Mouse (Mus musculus) MEL (cell line): ENCODE results near the gene Fkbp10. TPM values are rescaled to one million over a fixed set of nuclear protein-coding genes. Genes with fewer than 3 reads are reported as not detected.

Experiments used
- DNase-seq: peaks from one replicate; pipeline ENCODE4 v3.0.0; 2011; ENCODE audit warnings: low read depth, low spot score
- H3K27ac ChIP-seq: 2 replicates; pipeline ENCODE4 v1.5.1; 2012; ENCODE audit warnings: low read depth, mild to moderate bottlenecking, control low read depth, low read length, moderate library complexity; ENCODE audit not compliant: control insufficient read depth
- H3K27me3 ChIP-seq, 2 experiments: fragments of 150-350 bp in 1 of 2; sonication (generic) in 1 of 2; 2 replicates each; pipeline ENCODE4 v1.6.1; 2012; ENCODE audit warnings: low read length in 2 of 2, mild to moderate bottlenecking in 2 of 2, improper control_type of control experiment in 1 of 2, moderate library complexity in 1 of 2; ENCODE audit not compliant: insufficient read depth in 2 of 2, control insufficient read depth in 1 of 2
- H3K36me3 ChIP-seq, 2 experiments: 2 replicates each; pipeline ENCODE4 v1.6.1; 2012 to 2014; ENCODE audit warnings: low read length in 2 of 2, improper control_type of control experiment in 1 of 2, inconsistent platforms in 1 of 2, mild to moderate bottlenecking in 1 of 2; ENCODE audit not compliant: insufficient read depth in 2 of 2, control insufficient read depth in 1 of 2
- H3K4me1 ChIP-seq, 2 experiments: fragments of 150-350 bp in 1 of 2; sonication (generic) in 1 of 2; 2 replicates each; pipeline ENCODE4 v1.6.1; 2012; ENCODE audit warnings: low read length in 2 of 2, improper control_type of control experiment in 1 of 2, mild to moderate bottlenecking in 1 of 2; ENCODE audit not compliant: insufficient read depth in 2 of 2, control insufficient read depth in 1 of 2
- H3K4me3 ChIP-seq, 2 experiments: fragments of 150-350 bp in 1 of 2; sonication (generic) in 1 of 2; 2 replicates each; pipeline ENCODE4 v1.5.1; 2012; ENCODE audit warnings: low read depth in 2 of 2, low read length in 2 of 2, mild to moderate bottlenecking in 2 of 2, moderate library complexity in 2 of 2, control low read depth in 1 of 2, improper control_type of control experiment in 1 of 2; ENCODE audit not compliant: control insufficient read depth in 1 of 2, insufficient read depth in 1 of 2
- H3K79me2 ChIP-seq: 2 replicates; pipeline ENCODE4 v1.6.1; 2012; ENCODE audit warnings: mild to moderate bottlenecking, low read length, moderate library complexity; ENCODE audit not compliant: control insufficient read depth, poor library complexity, insufficient read depth
- H3K9ac ChIP-seq: 2 replicates; pipeline ENCODE4 v1.6.1; 2012; ENCODE audit warnings: low read depth, mild to moderate bottlenecking, control low read depth, low read length, moderate library complexity; ENCODE audit not compliant: control insufficient read depth, poor library complexity, severe bottlenecking
- H3K9me3 ChIP-seq: fragments of 150-350 bp; sonication (generic); replicated peaks from 2 replicates; pipeline ENCODE4 v1.6.1; 2012; ENCODE audit warnings: mild to moderate bottlenecking, low read length, improper control_type of control experiment, moderate library complexity; ENCODE audit not compliant: insufficient read depth
- BHLHE40 ChIP-seq: IDR thresholded peaks from 2 replicates; pipeline ENCODE4 v1.6.1; 2012; ENCODE audit warnings: low read depth, mild to moderate bottlenecking, inconsistent platforms, low read length, improper control_type of control experiment, borderline replicate concordance
- CHD1 ChIP-seq: IDR thresholded peaks from 2 replicates; pipeline ENCODE4 v1.6.1; 2012; ENCODE audit warnings: low read depth, mild to moderate bottlenecking, inconsistent platforms, low read length, improper control_type of control experiment
- E2F4 ChIP-seq: IDR thresholded peaks from 2 replicates; pipeline ENCODE4 v1.6.1; 2011; ENCODE audit warnings: low read depth, low read length, improper control_type of control experiment, borderline replicate concordance
- ELF1 ChIP-seq: IDR thresholded peaks from 2 replicates; pipeline ENCODE4 v1.6.1; 2014; ENCODE audit warnings: low read depth, mild to moderate bottlenecking, inconsistent platforms, low read length, improper control_type of control experiment, moderate library complexity
- EP300 ChIP-seq, 2 experiments: IDR thresholded peaks; 2 replicates each; pipeline ENCODE4 v1.6.1; 2011; ENCODE audit warnings: improper control_type of control experiment in 2 of 2, low read length in 2 of 2, low read depth in 1 of 2, mild to moderate bottlenecking in 1 of 2
- ETS1 ChIP-seq: IDR thresholded peaks from 2 replicates; pipeline ENCODE4 v1.6.1; 2012; ENCODE audit warnings: low read depth, mild to moderate bottlenecking, inconsistent platforms, low read length, improper control_type of control experiment, moderate library complexity
- GABPA ChIP-seq: IDR thresholded peaks from 2 replicates; pipeline ENCODE4 v1.6.1; 2012; ENCODE audit warnings: low read depth, mild to moderate bottlenecking, inconsistent platforms, low read length, improper control_type of control experiment, moderate library complexity
- GATA1 ChIP-seq: IDR thresholded peaks from 2 replicates; pipeline ENCODE4 v1.6.1; 2011; ENCODE audit warnings: low read depth, low read length, improper control_type of control experiment
- JUND ChIP-seq: IDR thresholded peaks from 2 replicates; pipeline ENCODE4 v1.6.1; 2011; ENCODE audit warnings: low read depth, mild to moderate bottlenecking, improper control_type of control experiment, low read length
- MAX ChIP-seq: IDR thresholded peaks from 2 replicates; pipeline ENCODE4 v1.6.1; 2011; ENCODE audit warnings: low read length, improper control_type of control experiment
- MAZ ChIP-seq: IDR thresholded peaks from 2 replicates; pipeline ENCODE4 v1.6.1; 2012; ENCODE audit warnings: low read depth, mild to moderate bottlenecking, inconsistent platforms, low read length, improper control_type of control experiment
- MEF2A ChIP-seq: IDR thresholded peaks from 2 replicates; pipeline ENCODE4 v1.6.1; 2014; ENCODE audit warnings: low read depth, mild to moderate bottlenecking, inconsistent platforms, low read length, improper control_type of control experiment; ENCODE audit not compliant: poor library complexity, insufficient replicate concordance, severe bottlenecking; ENCODE audit errors: extremely low read depth
- NELFE ChIP-seq: IDR thresholded peaks from 2 replicates; pipeline ENCODE4 v1.6.1; 2011; ENCODE audit warnings: low read depth, low read length, improper control_type of control experiment
- NRF1 ChIP-seq: IDR thresholded peaks from 2 replicates; pipeline ENCODE4 v1.6.1; 2014; ENCODE audit warnings: low read depth, mild to moderate bottlenecking, inconsistent platforms, low read length, improper control_type of control experiment, moderate library complexity; ENCODE audit not compliant: poor library complexity, insufficient read depth, severe bottlenecking
- POLR2A ChIP-seq, 2 experiments: IDR thresholded peaks; 2 replicates each; pipeline ENCODE4 v1.6.1; 2011 to 2012; ENCODE audit warnings: low read length in 2 of 2, mild to moderate bottlenecking in 2 of 2, control low read depth in 1 of 2, improper control_type of control experiment in 1 of 2, low read depth in 1 of 2, moderate library complexity in 1 of 2; ENCODE audit not compliant: control insufficient read depth in 1 of 2, insufficient read depth in 1 of 2, poor library complexity in 1 of 2
- POLR2AphosphoS2 ChIP-seq: IDR thresholded peaks from 2 replicates; pipeline ENCODE4 v1.6.1; 2011; ENCODE audit warnings: low read length, improper control_type of control experiment
- RAD21 ChIP-seq: IDR thresholded peaks from 2 replicates; pipeline ENCODE4 v1.6.1; 2011; ENCODE audit warnings: mild to moderate bottlenecking, low read depth, low read length, improper control_type of control experiment
- RCOR1 ChIP-seq: IDR thresholded peaks from 2 replicates; pipeline ENCODE4 v1.6.1; 2012; ENCODE audit warnings: low read depth, mild to moderate bottlenecking, inconsistent platforms, low read length, improper control_type of control experiment
- SIN3A ChIP-seq: IDR thresholded peaks from 2 replicates; pipeline ENCODE4 v1.6.1; 2012; ENCODE audit warnings: low read length, improper control_type of control experiment, inconsistent platforms
- SMC3 ChIP-seq: IDR thresholded peaks from 2 replicates; pipeline ENCODE4 v1.6.1; 2011; ENCODE audit warnings: low read depth, low read length, improper control_type of control experiment
- TAL1 ChIP-seq: IDR thresholded peaks from 2 replicates; pipeline ENCODE4 v1.6.1; 2012; ENCODE audit warnings: mild to moderate bottlenecking, inconsistent platforms, low read length, moderate library complexity, mixed read lengths
- UBTF ChIP-seq: IDR thresholded peaks from 2 replicates; pipeline ENCODE4 v1.6.1; 2012; ENCODE audit warnings: low read depth, mild to moderate bottlenecking, inconsistent platforms, low read length, improper control_type of control experiment, moderate library complexity, borderline replicate concordance; ENCODE audit not compliant: insufficient read depth
- USF1 ChIP-seq: IDR thresholded peaks from 2 replicates; pipeline ENCODE4 v1.6.1; 2014; ENCODE audit warnings: low read depth, mild to moderate bottlenecking, inconsistent platforms, low read length, improper control_type of control experiment, moderate library complexity
- USF2 ChIP-seq, 2 experiments: IDR thresholded peaks; 2 replicates each; pipeline ENCODE4 v1.6.1; 2011 to 2012; ENCODE audit warnings: improper control_type of control experiment in 2 of 2, low read length in 2 of 2, borderline replicate concordance in 1 of 2, inconsistent platforms in 1 of 2, low read depth in 1 of 2, mild to moderate bottlenecking in 1 of 2; ENCODE audit not compliant: insufficient read depth in 1 of 2
- ZKSCAN1 ChIP-seq: IDR thresholded peaks from 2 replicates; pipeline ENCODE4 v1.6.1; 2012; ENCODE audit warnings: low read depth, mild to moderate bottlenecking, inconsistent platforms, low read length, improper control_type of control experiment, moderate library complexity
- ZNF384 ChIP-seq: IDR thresholded peaks from 2 replicates; pipeline ENCODE4 v1.6.1; 2012; ENCODE audit warnings: low read depth, mild to moderate bottlenecking, inconsistent platforms, low read length, improper control_type of control experiment
- polyA plus RNA-seq, 2 experiments: library from polyadenylated mRNA; stranded (reverse) in 1 of 2; unstranded in 1 of 2; fragments of >175 nt in 1 of 2; fragments of >200 nt in 1 of 2; gene quantifications; 2 replicates each; pipeline versions ENCODE4 v1.2.1 to v1.2.4; 2012; ENCODE audit warnings: low replicate concordance in 2 of 2, low read depth in 1 of 2; ENCODE audit not compliant: insufficient read length in 2 of 2, insufficient read depth in 1 of 2, missing spikeins in 1 of 2
- total RNA-seq: library from RNA; depleted of rRNA; stranded (reverse); fragments of 300-350 nt; gene quantifications from 2 replicates; pipeline ENCODE4 v1.2.3, GENCODE M21; 2012

Fkbp10 gene
- total and polyA plus RNA-seq, 3 experiments = 0.19 to 0.28 TPM; not detected in 1

- Histone ChIP-seq H3K9me3 (no peaks in the 10 kb centered on the region), H3K79me2 (peaks cover 21% of the 10 kb centered on the region), H3K27me3 (no peaks in the 10 kb centered on the region), H3K4me1 (no peaks in the 10 kb centered on the region)
- no peak for TF ChIP-seq USF2 (IDR thresholded peaks at IDR 0.05; ENCODE audit: borderline replicate concordance in 1 of 2, insufficient read depth in 1 of 2, low read depth in 1 of 2, low read length in 2 of 2)
- TF ChIP-seq MAZ = no peak
- no peak for TF ChIP-seq GATA1
- no peak for TF ChIP-seq USF1
- no peak for TF ChIP-seq GABPA
- TF ChIP-seq NELFE = no peak
- no peak for TF ChIP-seq MAX
- TF ChIP-seq MEF2A = no peak
- TF ChIP-seq UBTF = no peak
- no peak for TF ChIP-seq ZKSCAN1
- no peak for TF ChIP-seq POLR2AphosphoS2
- no peak for TF ChIP-seq ETS1
- no peak for TF ChIP-seq RCOR1
- no peak for TF ChIP-seq JUND
- TF ChIP-seq TAL1 = no peak
- TF ChIP-seq SIN3A = no peak
- TF ChIP-seq, all 39 proteins: peak for 0
- no peak for DNase-seq
- Histone ChIP-seq H3K9ac (no peak overlapping the region), H3K27ac (no peak overlapping the region), H3K4me3 (no peak overlapping the region), H3K36me3 (peaks cover 0 to 19% of the 10 kb centered on the region in 2 experiments; a peak in 2 of 4 replicates)
These were observed 41.8 kb downstream of the Fkbp10 start for GRCm38 (mm10) chr11:100457247-100457646.

GRCm38 (mm10) chr11:100457711-100458110, 42.2 kb downstream of the Fkbp10 start:
- no peak overlapping the region for H3K9ac ChIP-seq
- peaks cover 0 to 21% of the 10 kb centered on the region in 2 experiments; a peak in 2 of 4 replicates for H3K36me3 ChIP-seq
- no peak for DNase-seq
- H3K27ac ChIP-seq = no peak overlapping the region
- TF ChIP-seq POLR2A (IDR thresholded peaks at IDR 0.05; ENCODE audit: control insufficient read depth in 1 of 2, insufficient read depth in 1 of 2, low read depth in 1 of 2, low read length in 2 of 2, poor library complexity in 1 of 2) (no peak), NRF1 (no peak), MAZ (no peak), USF2 (IDR thresholded peaks at IDR 0.05; ENCODE audit: borderline replicate concordance in 1 of 2, insufficient read depth in 1 of 2, low read depth in 1 of 2, low read length in 2 of 2) (no peak), UBTF (no peak), RAD21 (no peak), ZNF384 (no peak), CHD1 (no peak), SIN3A (no peak), EP300 (IDR thresholded peaks at IDR 0.05; ENCODE audit: low read depth in 1 of 2, low read length in 2 of 2) (no peak), JUND (no peak), E2F4 (no peak), ELF1 (no peak), MEF2A (no peak), GABPA (no peak), GATA1 (no peak), SMC3 (no peak), ETS1 (no peak), BHLHE40 (no peak), MAX (no peak)
- H3K9me3 ChIP-seq = no peaks in the 10 kb centered on the region
- H3K4me3 ChIP-seq = no peak overlapping the region
- H3K27me3 ChIP-seq = no peaks in the 10 kb centered on the region
- no peaks in the 10 kb centered on the region for H3K4me1 ChIP-seq
- H3K79me2 ChIP-seq = peaks cover 23% of the 10 kb centered on the region
